Mouse (Mus musculus): ENCODE results near the gene Cwc25.

DNA sequence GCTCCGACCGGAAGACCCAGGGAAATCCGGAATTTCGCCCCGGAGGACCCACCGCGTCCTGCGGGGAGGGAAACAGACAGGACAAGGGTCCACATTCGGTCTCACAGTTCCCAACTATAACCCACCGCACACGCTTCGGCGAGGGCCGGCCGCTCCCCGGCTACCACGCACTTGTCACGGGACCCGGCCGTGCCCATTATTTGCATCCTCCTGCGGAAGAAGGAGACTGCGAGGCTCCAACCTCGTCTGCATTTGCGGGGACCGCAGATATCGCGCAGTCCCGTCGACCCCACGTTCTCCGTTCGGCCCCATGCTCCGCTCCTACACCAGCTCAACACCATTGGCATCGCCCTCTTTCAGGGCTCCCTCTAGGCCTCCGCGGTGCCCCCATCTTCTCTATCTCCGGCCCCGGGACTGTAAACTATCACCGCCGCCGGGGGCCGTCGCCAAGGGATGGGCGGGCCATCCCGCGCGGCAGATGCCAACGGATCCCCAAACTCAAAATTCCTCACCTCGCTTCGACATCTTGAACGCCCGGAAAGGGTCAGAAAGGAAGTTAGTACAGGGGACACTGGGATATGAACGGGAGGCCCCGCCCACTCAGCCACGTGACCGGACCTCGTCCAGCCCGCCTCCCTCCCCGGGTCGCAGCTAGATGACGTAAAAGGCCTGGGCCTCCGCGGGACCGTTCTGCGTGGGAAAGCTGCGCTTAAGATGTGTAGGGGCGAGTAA is 15.6 kb upstream of the Cwc25 start, which contains the start of gene Rpl23:
- TF ChIP-seq CTCF (IDR thresholded peaks at IDR 0.05; ENCODE audit: borderline replicate concordance, extremely low read depth, insufficient read depth, insufficient read length) (no peak), POLR2A (IDR thresholded peaks at IDR 0.05; ENCODE audit: borderline replicate concordance, extremely low read depth, insufficient read depth, insufficient read length, poor library complexity, severe bottlenecking) (peak; percentile 69; the same call in 1 of the 2 replicates)

All from brain, embryonic 14.5 days (tissue).